Mouse (Mus musculus) gastrocnemius, postnatal 4 days (tissue): ENCODE measurements at regions not wholly inside any gene's neighbourhood (a gene's known extent, or its start where the extent isn't known, plus 50 kb on each side); places are given as distances from the start of the nearest gene placed in this dataset.
"Not testable (repeated sequence)": the region's sequence is repeated elsewhere in the genome, so short reads cannot be mapped to it uniquely, and the experiment has no call there.

Experiments
- DNase-seq, 2 experiments: peaks; one replicate each; pipeline ENCODE4 v3.0.0; 2021 to 2022; ENCODE audit warnings: low spot score in 2 of 2, mixed read lengths in 2 of 2

DNA sequence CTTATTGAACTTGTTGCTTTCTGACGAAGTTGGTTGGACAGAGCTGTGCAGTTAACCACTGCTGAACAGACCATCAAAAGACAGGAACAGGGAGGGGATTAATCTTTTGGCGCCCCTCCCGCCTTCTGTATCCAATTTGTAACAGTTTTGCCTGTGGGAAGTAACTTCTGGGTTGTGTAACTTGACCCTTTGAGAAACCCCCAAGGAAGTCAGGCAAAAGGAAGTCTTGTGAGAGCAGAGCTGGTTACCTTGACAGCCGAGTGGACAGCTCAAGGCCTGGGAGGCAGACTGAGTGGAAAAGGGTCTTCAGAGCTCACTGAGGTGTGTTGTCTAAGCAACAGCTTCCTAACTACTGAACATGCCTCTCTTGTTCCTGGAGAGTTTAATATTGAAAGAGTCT, 75.8 kb upstream of the Hao2 start:
- no peak for DNase-seq

DNA sequence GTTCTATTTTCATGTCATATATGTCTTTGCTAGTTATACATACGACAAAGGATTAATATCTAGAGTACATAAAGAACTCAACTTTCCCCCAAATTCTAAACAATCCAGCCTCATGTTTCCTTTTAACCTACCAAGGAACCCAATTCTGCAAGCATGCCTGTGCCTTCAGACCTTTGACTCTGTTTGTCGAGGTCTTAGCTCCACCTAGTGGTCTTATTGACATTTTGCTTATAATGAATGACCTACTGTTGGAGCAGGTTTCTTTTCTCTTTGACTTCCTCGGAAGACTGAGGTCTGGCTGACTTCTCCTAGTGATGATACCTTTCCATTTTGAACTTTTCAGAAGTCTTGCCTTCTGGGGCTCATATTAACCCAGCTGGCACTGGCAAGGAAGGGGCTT, 82.7 kb upstream of the Hao2 start:
- no peak for DNase-seq

DNA sequence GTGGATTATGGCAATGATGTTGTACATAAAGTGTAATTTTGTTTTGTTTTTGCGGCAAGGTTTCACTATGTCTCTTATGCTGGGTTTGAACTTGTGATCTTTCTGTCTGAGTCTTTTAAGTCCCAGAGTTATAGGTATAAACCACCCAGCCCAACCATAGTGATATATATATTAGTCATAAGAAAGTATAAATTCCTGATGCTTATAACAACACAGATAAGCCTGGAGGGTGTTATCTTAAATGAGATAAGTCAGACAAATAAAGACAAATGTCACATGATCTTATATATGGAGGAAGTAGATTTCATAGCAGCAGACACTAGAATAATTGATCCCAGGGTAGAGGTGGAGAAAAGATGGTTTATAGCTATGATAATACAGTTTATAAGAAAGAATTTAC, 89.7 kb upstream of the Hao2 start:
- DNase-seq, result no peak

DNA sequence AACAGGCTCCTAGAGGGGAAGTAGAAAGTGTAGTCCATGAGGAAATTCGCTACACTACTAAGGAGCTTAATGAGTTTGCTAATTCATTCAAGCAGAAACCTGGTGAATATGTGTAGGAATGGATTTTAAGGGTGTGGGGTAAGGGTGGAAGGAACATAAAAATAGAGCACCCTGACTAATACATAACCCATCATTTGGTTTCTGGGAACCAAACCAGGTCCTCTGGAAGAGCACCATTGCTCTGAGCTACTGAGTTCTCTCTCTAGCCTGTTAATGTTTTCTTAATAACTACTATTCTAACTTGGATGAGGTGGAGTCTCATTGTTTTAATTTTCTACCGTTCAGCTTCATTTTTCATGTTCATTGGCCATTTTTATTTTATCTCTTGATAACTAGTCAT, 94.2 kb upstream of the Hao2 start:
- DNase-seq, result not testable (repeated sequence)

DNA sequence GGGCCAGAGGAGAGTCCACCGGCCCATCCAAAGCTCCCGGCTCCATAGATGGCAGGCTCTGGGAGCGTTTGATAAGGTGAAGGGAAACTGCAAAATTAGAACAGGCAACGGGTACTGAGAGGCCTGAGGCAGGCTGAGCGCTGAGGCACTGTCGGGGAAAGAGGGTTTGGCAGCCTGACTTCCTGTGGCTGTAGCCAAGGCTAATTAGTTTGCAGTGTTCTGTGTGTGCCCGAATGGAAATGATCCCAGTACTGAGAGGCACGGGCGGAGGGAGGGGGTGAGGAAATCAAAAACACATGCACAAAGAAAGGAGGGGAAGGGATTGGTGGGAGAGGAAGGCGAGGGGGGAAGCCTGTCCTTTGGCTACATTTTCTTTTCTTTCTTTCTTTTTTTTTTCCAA, 97.8 kb upstream of the Hao2 start:
- peak in 1 of 2 experiments; percentile 19 for DNase-seq

DNA sequence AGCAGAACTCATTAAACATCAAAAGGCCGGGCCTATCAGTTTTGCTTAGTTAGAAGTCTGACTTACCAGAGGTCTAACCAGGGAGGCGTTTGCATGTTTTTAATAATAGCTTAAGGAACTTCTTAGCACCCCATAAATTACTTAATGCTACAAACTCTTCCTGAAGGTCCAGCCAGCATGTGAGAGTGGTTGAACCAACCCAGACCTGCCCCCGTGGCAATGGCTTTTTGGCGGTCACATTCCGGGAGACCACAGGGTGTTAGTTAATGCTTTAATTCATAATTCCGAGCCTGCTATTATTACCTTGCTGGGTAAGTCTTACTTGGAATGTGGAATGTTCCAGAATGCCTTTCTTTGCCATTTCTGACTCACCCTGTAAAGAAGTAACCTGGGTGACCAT, 98.2 kb upstream of the Hao2 start:
- DNase-seq, result no peak

DNA sequence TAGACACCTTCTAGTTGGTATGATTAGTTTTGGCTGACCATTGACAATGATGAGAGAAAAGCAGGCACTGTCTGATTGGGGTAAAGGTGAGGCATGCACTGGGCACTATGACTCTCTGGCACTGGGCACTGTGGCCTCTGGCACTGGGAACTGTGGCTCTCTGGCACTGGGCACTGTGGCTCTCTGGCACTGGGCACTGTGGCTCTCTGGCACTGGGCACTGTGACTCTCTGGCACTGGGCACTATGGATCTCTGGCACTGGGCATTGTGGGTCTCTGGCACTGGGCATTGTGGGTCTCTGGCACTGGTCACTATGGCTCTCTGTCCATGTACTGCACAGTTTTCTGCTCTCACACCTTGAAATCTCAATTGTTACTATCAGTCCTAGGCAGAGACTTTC, 101.0 kb upstream of the Hao2 start:
- DNase-seq, result no peak

DNA sequence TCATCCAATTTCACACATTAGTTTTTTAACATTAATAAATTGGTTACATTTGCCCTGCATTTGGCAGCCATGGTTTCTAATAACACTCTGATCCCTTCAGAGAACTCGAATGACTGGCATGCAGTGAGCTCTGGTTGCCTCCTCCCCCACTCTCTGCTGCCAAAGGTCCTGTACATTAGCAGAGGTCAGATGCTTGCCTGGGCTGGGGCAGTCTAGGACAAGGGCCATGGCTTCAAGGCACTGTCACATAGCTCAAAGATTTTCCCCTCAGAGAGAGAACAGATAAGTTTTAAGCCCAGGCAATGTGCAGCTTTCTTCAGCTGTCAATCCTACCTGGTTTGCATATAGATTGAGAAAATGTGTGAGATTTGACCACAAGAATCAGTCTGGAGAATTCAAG, 110.2 kb upstream of the Wars2 start:
- DNase-seq, result no peak

DNA sequence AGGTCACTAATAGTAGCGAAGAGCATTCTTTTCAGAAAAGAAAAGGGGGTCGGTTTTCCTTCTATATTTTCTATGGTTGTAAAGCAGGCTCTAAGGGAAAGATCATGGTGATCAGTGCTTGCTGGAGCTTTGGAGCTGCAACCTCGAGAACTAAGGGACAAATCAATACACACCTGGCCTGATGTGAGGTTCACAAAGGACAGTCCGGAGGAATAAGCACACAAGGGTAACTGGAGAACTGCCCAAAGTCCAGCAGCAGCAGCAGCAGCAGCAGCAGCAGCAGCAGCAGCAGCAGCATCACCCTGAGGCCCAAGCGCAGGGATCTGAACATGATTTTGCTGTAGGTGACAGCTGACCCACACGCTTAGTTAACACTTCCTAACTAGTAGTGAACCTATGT, 94.7 kb upstream of the Wars2 start:
- DNase-seq, result no peak

DNA sequence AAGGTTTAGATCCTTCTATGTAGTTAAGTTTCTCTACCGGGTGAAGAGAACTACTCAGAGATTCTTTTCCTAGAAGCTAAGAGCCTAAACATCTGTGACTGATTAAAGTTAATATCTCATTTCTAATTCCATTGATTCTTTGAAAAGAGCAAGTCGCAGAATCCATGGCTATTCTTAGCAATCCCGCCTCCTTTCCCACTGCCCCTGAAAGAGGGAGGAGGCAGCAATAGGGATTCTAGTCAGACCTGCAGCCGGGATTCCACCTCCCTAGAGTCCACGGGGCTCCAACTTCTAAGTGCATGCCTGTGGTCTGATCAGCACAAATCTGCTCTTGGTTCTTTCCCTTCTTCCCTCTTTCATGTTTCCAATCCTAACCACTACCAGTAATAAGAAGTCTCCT, 93.7 kb upstream of the Wars2 start:
- no peak for DNase-seq

DNA sequence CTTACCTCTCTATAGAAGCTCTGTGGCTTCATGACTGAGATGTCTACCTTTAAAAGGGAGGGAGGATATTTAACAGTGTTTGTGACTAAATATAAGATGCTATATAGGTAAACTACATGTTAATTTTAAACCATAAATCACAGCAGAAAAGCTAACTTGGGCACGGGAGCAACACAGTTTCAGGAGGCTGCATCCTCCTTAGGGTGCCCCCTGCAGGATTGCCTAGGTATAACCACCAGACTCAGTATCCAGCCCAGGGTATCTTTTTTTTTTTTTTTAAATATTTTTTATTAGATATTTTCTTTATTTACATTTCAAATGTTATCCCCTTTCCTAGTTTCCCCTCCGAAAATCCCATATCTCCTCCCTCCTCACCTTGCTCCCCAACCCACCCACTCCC, 91.6 kb upstream of the Wars2 start:
- DNase-seq, result no peak

DNA sequence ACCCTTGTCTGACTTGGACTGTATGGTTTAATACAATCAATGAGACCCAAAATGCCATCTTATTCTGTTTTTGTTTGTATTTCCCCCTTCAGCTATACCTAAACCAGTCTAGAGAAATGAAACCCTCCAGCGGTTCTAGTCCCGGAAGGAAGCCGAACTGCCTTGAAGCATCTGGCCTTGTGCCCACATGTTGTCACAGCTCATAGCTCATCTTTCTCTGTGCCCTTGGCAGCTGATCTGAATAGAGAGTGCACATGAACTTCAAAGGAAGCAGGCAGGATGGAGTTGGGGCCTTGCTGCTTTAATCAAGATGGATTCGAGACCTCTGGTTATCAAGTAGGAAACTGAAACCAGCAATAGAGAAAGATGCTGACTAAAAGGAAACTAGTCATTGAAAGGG, 88.7 kb upstream of the Wars2 start:
- DNase-seq, result no peak

DNA sequence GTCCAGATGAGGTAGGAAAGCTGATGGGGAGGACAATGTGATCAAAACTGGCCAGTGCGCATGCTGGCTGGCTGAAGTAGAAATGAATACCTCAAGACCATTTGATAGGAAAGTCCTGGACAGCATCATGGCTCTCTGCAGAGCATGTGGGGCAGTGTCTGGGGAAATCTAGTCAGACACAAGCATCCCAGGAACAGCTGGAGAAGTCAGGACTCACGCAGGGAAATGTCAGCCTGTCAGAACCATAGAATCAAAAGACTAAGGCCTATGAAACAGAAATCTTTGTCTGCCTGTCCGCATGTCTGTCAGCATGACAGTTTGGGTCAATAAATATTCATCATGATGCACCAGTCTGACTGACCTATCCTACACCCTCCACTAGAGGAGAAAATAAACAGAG, 73.7 kb upstream of the Wars2 start:
- no peak for DNase-seq
